Mouse (Mus musculus): ENCODE results near the gene Asna1.

DNA sequence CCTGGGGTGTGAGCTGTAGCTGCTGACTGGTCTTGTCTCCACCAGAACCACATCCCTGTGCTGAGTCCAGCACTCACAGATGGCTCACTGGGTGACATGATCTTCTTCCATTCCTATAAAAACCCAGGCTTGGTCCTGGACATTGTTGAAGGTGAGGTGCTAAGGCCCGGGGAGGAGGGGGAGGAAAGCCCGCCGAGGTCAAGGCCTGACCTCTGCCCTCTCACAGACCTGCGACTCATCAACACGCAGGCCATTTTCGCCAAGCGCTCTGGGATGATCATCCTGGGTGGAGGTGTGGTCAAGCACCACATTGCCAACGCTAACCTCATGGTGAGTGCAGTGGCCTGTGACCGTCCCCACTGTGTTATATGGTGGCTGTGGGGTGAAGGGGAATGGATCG, 49.1 kb upstream of the Asna1 start:
- TF ChIP-seq CTCF (IDR thresholded peaks at IDR 0.05; ENCODE audit: control insufficient read depth, insufficient read depth, insufficient read length), result no peak
- no peak for TF ChIP-seq MYOD1 (IDR thresholded peaks at IDR 0.05; ENCODE audit: control insufficient read depth, insufficient read length, low read depth)
- TF ChIP-seq FOSL1 (IDR thresholded peaks at IDR 0.05; ENCODE audit: insufficient read depth, low read length, poor library complexity, severe bottlenecking), result no peak
- no peak for TF ChIP-seq MAX (IDR thresholded peaks at IDR 0.05)
- no peak for TF ChIP-seq USF1 (IDR thresholded peaks at IDR 0.05; ENCODE audit: low read depth)
